Mouse (Mus musculus): ENCODE data around the gene Mdh2. TPM values are rescaled to one million over a fixed set of nuclear protein-coding genes. Genes with fewer than 3 reads are reported as not detected.

The Mdh2 gene
- polyA plus RNA-seq, 1 experiment = 200 TPM

GRCm38 (mm10) chr5:135826225-135826624 is 47.9 kb downstream of the Mdh2 start:
- H3K27me3 ChIP-seq (ENCODE audit: control insufficient read depth, insufficient read depth, low read length) = no peaks in the 10 kb centered on the region
- no peaks in the 10 kb centered on the region for H3K4me1 ChIP-seq (ENCODE audit: control insufficient read depth, insufficient read depth, insufficient read length)
- no peak for TF ChIP-seq POLR2A (IDR thresholded peaks at IDR 0.05; ENCODE audit: low read depth, low read length)
- TF ChIP-seq CTCF (IDR thresholded peaks at IDR 0.05; ENCODE audit: extremely low read depth, insufficient read depth, insufficient read length, insufficient replicate concordance) = no peak
- H3K36me3 ChIP-seq (ENCODE audit: control insufficient read depth, insufficient read depth, low read length) = no peaks in the 10 kb centered on the region
- no peak overlapping the region for H3K4me3 ChIP-seq (ENCODE audit: extremely low read depth, insufficient read depth, insufficient read length)
- DNase-seq (ENCODE audit: low read depth in 1 of 2, low spot score in 2 of 2) = no peak
- H3K27ac ChIP-seq (ENCODE audit: insufficient read depth, low read length) = no peak overlapping the region
- WGBS = 38% methylated on average over 6 of the region's 6 CpGs

GRCm38 (mm10) chr5:135829381-135829780 is 51.1 kb downstream of the Mdh2 start:
- H3K27me3 ChIP-seq (ENCODE audit: control insufficient read depth, insufficient read depth, low read length) = no peaks in the 10 kb centered on the region
- 85% methylated on average over 8 of the region's 8 CpGs for WGBS
- H3K36me3 ChIP-seq (ENCODE audit: control insufficient read depth, insufficient read depth, low read length) = no peaks in the 10 kb centered on the region
- H3K4me3 ChIP-seq (ENCODE audit: extremely low read depth, insufficient read depth, insufficient read length) = no peak overlapping the region
- no peak overlapping the region for H3K27ac ChIP-seq (ENCODE audit: insufficient read depth, low read length)
- H3K4me1 ChIP-seq (ENCODE audit: control insufficient read depth, insufficient read depth, insufficient read length) = no peaks in the 10 kb centered on the region
- no peak for TF ChIP-seq CTCF (IDR thresholded peaks at IDR 0.05; ENCODE audit: extremely low read depth, insufficient read depth, insufficient read length, insufficient replicate concordance)
- no peak for TF ChIP-seq POLR2A (IDR thresholded peaks at IDR 0.05; ENCODE audit: low read depth, low read length)
- DNase-seq (ENCODE audit: low read depth in 1 of 2, low spot score in 2 of 2) = no peak

GRCm38 (mm10) chr5:135832729-135833128 is 54.4 kb downstream of the Mdh2 start:
- TF ChIP-seq POLR2A (IDR thresholded peaks at IDR 0.05; ENCODE audit: low read depth, low read length) (no peak), CTCF (IDR thresholded peaks at IDR 0.05; ENCODE audit: extremely low read depth, insufficient read depth, insufficient read length, insufficient replicate concordance) (no peak)
- Histone ChIP-seq H3K36me3 (ENCODE audit: control insufficient read depth, insufficient read depth, low read length) (no peaks in the 10 kb centered on the region), H3K27me3 (ENCODE audit: control insufficient read depth, insufficient read depth, low read length) (peaks cover 4% of the 10 kb centered on the region; the same call in 1 of the 2 replicates), H3K4me3 (ENCODE audit: extremely low read depth, insufficient read depth, insufficient read length) (no peak overlapping the region), H3K27ac (ENCODE audit: insufficient read depth, low read length) (no peak overlapping the region), H3K4me1 (ENCODE audit: control insufficient read depth, insufficient read depth, insufficient read length) (peaks cover 9% of the 10 kb centered on the region; the same call in 1 of the 2 replicates)
- no peak for DNase-seq (ENCODE audit: low read depth in 1 of 2, low spot score in 2 of 2)
- 31% methylated on average over 4 of the region's 4 CpGs for whole genome bisulfite sequencing

GRCm38 (mm10) chr5:135834769-135835491 is 56.6 kb downstream of the Mdh2 start:
- DNase-seq (ENCODE audit: low read depth in 1 of 2, low spot score in 2 of 2) = peak; percentile 25 to 40

GRCm38 (mm10) chr5:135835492-135835858 is 57.2 kb downstream of the Mdh2 start:
- WGBS = 5% methylated on average over 12 of the region's 12 CpGs
- peaks cover 9% of the 10 kb centered on the region; the same call in 1 of the 2 replicates for H3K4me1 ChIP-seq (ENCODE audit: control insufficient read depth, insufficient read depth, insufficient read length)
- DNase-seq (ENCODE audit: low read depth in 1 of 2, low spot score in 2 of 2) = no peak
- peaks cover 4% of the 10 kb centered on the region; the same call in 1 of the 2 replicates for H3K27me3 ChIP-seq (ENCODE audit: control insufficient read depth, insufficient read depth, low read length)
- no peak for TF ChIP-seq CTCF (IDR thresholded peaks at IDR 0.05; ENCODE audit: extremely low read depth, insufficient read depth, insufficient read length, insufficient replicate concordance)
- TF ChIP-seq POLR2A (IDR thresholded peaks at IDR 0.05; ENCODE audit: low read depth, low read length) = no peak
- H3K4me3 ChIP-seq (ENCODE audit: extremely low read depth, insufficient read depth, insufficient read length) = peak overlapping the region; percentile 46; the same call in 1 of the 2 replicates
- H3K36me3 ChIP-seq (ENCODE audit: control insufficient read depth, insufficient read depth, low read length) = no peaks in the 10 kb centered on the region
- H3K27ac ChIP-seq (ENCODE audit: insufficient read depth, low read length) = no peak overlapping the region

More at GRCm38 (mm10) chr5:135834769-135835491, 56.6 kb downstream of the Mdh2 start:
- no peak for TF ChIP-seq CTCF (IDR thresholded peaks at IDR 0.05; ENCODE audit: extremely low read depth, insufficient read depth, insufficient read length, insufficient replicate concordance)
- TF ChIP-seq POLR2A (IDR thresholded peaks at IDR 0.05; ENCODE audit: low read depth, low read length) = no peak
- H3K4me1 ChIP-seq (ENCODE audit: control insufficient read depth, insufficient read depth, insufficient read length) = peaks cover 9% of the 10 kb centered on the region; the same call in 1 of the 2 replicates
- no peaks in the 10 kb centered on the region for H3K36me3 ChIP-seq (ENCODE audit: control insufficient read depth, insufficient read depth, low read length)
- H3K27ac ChIP-seq (ENCODE audit: insufficient read depth, low read length) = no peak overlapping the region
- H3K4me3 ChIP-seq (ENCODE audit: extremely low read depth, insufficient read depth, insufficient read length) = peak overlapping the region; percentile 46; the same call in 1 of the 2 replicates
- WGBS = 2% methylated on average over 47 of the region's 47 CpGs
- H3K27me3 ChIP-seq (ENCODE audit: control insufficient read depth, insufficient read depth, low read length) = peaks cover 4% of the 10 kb centered on the region; the same call in 1 of the 2 replicates

GRCm38 (mm10) chr5:135835981-135836380 is 57.7 kb downstream of the Mdh2 start:
- WGBS = 38% methylated on average over 12 of the region's 12 CpGs
- Histone ChIP-seq H3K36me3 (ENCODE audit: control insufficient read depth, insufficient read depth, low read length) (no peaks in the 10 kb centered on the region), H3K27me3 (ENCODE audit: control insufficient read depth, insufficient read depth, low read length) (peaks cover 4% of the 10 kb centered on the region; the same call in 1 of the 2 replicates), H3K4me1 (ENCODE audit: control insufficient read depth, insufficient read depth, insufficient read length) (peaks cover 9% of the 10 kb centered on the region; the same call in 1 of the 2 replicates), H3K27ac (ENCODE audit: insufficient read depth, low read length) (no peak overlapping the region), H3K4me3 (ENCODE audit: extremely low read depth, insufficient read depth, insufficient read length) (no peak overlapping the region)
- TF ChIP-seq CTCF (IDR thresholded peaks at IDR 0.05; ENCODE audit: extremely low read depth, insufficient read depth, insufficient read length, insufficient replicate concordance) (no peak), POLR2A (IDR thresholded peaks at IDR 0.05; ENCODE audit: low read depth, low read length) (no peak)
- DNase-seq (ENCODE audit: low read depth in 1 of 2, low spot score in 2 of 2) = no peak

Other genes with a start within 250 kb of the Mdh2 start
- gene Hip1, start 233.4 kb upstream of the Mdh2 start, polyA plus RNA-seq (2012; rRNA removed) = 18.3 and 21.8 TPM in 2 replicates
- not detected in 2 replicates for gene Ccl26, start 214.9 kb upstream of the Mdh2 start, polyA plus RNA-seq (2012; rRNA removed)
- gene Ccl24, start 205.4 kb upstream of the Mdh2 start, polyA plus RNA-seq (2012; rRNA removed) = 1.0 and 2.8 TPM in 2 replicates
- 23.5 and 25.2 TPM in 2 replicates for gene Rhbdd2, start 145.9 kb upstream of the Mdh2 start, polyA plus RNA-seq (2012; rRNA removed)
- gene Por, start 108.4 kb upstream of the Mdh2 start, polyA plus RNA-seq (2012; rRNA removed) = 50.8 and 56.2 TPM in 2 replicates
- 16.1 and 17.3 TPM in 2 replicates for gene Tmem120a, start 34.0 kb upstream of the Mdh2 start, polyA plus RNA-seq (2012; rRNA removed)
- gene Styxl1, start 95 bp upstream of the Mdh2 start, polyA plus RNA-seq (2012; rRNA removed) = not detected in 2 replicates
- 0.05 and 0.06 TPM in 2 replicates for gene Srrm3, start 28.4 kb downstream of the Mdh2 start, polyA plus RNA-seq (2012; rRNA removed)
- gene Hspb1, start 109.4 kb downstream of the Mdh2 start, polyA plus RNA-seq (2012; rRNA removed) = 34.0 and 70.5 TPM in 2 replicates
- gene Ywhag, start 156.1 kb downstream of the Mdh2 start, polyA plus RNA-seq (2012; rRNA removed) = 40.9 and 50.0 TPM in 2 replicates
- 2.0 and 2.4 TPM in 2 replicates for gene Ssc4d, start 196.1 kb downstream of the Mdh2 start, polyA plus RNA-seq (2012; rRNA removed)
- gene Zp3, start 201.6 kb downstream of the Mdh2 start, polyA plus RNA-seq (2012; rRNA removed) = not detected in 2 replicates
- 25.6 and 32.8 TPM in 2 replicates for gene Dtx2, start 216.3 kb downstream of the Mdh2 start, polyA plus RNA-seq (2012; rRNA removed)